Mouse (Mus musculus) spleen, adult 2 months (tissue): ENCODE data around the gene Fads2. TPM values are rescaled to one million over a fixed set of nuclear protein-coding genes. Genes with fewer than 3 reads are reported as not detected.

Experiments used
- DNase-seq, 2 experiments: peaks; one replicate each; pipeline versions ENCODE4 v3.0.0 to v3.0.0-alpha.2; 2012 to 2021; ENCODE audit warnings: low spot score in 2 of 2, low read depth in 1 of 2
- H3K27ac ChIP-seq: fragments of 200-500 bp; 2 replicates; pipeline ENCODE4 v1.5.1; 2012; ENCODE audit warnings: low read length, inconsistent platforms; ENCODE audit not compliant: insufficient read depth
- H3K27me3 ChIP-seq: fragments of 200-500 bp; 2 replicates; pipeline ENCODE4 v1.6.1; 2012; ENCODE audit warnings: mild to moderate bottlenecking, moderate library complexity, low read length, inconsistent platforms; ENCODE audit not compliant: control insufficient read depth, insufficient read depth
- H3K36me3 ChIP-seq: fragments of 200-500 bp; 2 replicates; pipeline ENCODE4 v1.6.1; 2012; ENCODE audit warnings: mild to moderate bottlenecking, low read length, inconsistent platforms; ENCODE audit not compliant: control insufficient read depth, insufficient read depth
- H3K4me1 ChIP-seq: fragments of 200-500 bp; 2 replicates; pipeline ENCODE4 v1.6.1; 2011; ENCODE audit warnings: inconsistent platforms; ENCODE audit not compliant: control insufficient read depth, insufficient read depth, insufficient read length
- H3K4me3 ChIP-seq: fragments of 200-500 bp; 2 replicates; pipeline ENCODE4 v1.5.1; 2011; ENCODE audit warnings: mild to moderate bottlenecking, inconsistent platforms; ENCODE audit not compliant: insufficient read depth, insufficient read length; ENCODE audit errors: extremely low read depth
- CTCF ChIP-seq: fragments of 200-500 bp; IDR thresholded peaks from 2 replicates; pipeline ENCODE4 v1.5.1; 2011; ENCODE audit warnings: mild to moderate bottlenecking, inconsistent platforms; ENCODE audit not compliant: insufficient read depth, insufficient read length, insufficient replicate concordance; ENCODE audit errors: extremely low read depth
- POLR2A ChIP-seq: fragments of 200-500 bp; IDR thresholded peaks from 2 replicates; pipeline ENCODE4 v1.6.1; 2011; ENCODE audit warnings: low read depth, low read length, inconsistent platforms
- WGBS: fragments of 180-500 bp; shearing (Covaris S2); methylation state at CpG from one replicate; pipeline ENCODE4 v1.1.7; 2018; 5-methylcytosine and 5-hydroxymethylcytosine counted together
- polyA plus RNA-seq: library from polyadenylated mRNA; depleted of rRNA; stranded (reverse); fragments of >200 nt; gene quantifications from 2 replicates; pipeline ENCODE4 v1.2.3, GENCODE M21; 2012

The Fads2 gene
- polyA plus RNA-seq, 1 experiment = 9.6 TPM

DNA sequence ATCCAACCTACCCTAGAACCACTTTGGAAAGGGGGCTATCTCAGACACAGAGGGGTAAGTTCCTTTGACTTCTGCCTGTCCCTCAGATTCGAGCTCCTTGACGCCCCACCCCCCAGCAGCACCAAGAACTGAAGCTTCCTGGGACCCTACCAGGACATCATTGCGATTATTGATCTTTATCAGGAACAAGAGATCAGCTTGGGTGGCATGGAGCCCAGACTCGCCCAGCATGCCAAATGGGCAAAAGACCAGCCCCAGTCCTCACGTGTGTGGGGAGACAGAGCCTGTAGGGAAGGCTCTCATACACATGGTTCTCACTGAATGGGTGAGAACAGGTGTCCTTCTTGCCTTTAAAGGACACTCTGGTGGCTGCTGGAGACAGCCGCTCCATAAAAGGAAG lies 2.7 kb upstream of the Fads2 start:
- H3K27ac ChIP-seq = no peak overlapping the region
- H3K4me1 ChIP-seq = peaks cover 7% of the 10 kb centered on the region
- no peak for DNase-seq
- H3K27me3 ChIP-seq = peaks cover 3% of the 10 kb centered on the region; the same call in 1 of the 2 replicates
- no peak for TF ChIP-seq CTCF
- TF ChIP-seq POLR2A = no peak
- H3K36me3 ChIP-seq = no peaks in the 10 kb centered on the region
- 85% methylated on average over 6 of the region's 6 CpGs for WGBS
- no peak overlapping the region for H3K4me3 ChIP-seq

DNA sequence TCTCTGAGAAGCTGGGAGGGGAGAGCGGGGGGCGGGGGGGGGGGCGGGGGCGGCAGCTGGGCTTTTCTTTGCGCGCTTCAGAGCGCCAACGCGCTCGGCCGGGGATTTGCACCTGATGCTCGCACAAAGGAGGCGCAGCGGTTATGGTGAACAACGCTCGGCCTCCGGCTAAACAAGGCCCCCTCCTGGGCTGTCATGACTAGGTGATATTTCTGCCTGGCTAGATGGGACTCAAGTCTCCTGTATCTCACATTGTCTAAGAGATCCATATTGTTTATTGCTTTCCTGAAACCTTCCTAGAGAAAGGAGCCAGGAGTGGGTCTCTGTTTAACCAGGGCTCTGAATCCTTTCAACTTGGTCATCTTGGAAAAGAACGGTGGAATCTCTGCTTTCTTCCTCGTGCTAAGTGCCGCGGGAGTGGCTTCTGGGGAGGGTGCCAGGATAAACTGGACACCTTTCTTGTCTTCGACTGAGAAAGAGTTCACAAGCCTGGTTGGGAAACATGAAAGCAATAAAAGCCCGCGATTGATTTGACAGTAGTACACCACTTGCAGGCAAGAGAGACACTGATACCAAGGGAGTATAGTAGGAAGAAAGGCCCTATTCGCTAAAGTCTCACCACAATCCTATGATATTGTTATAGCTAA lies 631 bp upstream of the Fads2 start:
- WGBS = 13% methylated on average over 25 of the region's 25 CpGs
- H3K4me1 ChIP-seq = peaks cover 7% of the 10 kb centered on the region
- H3K27me3 ChIP-seq = peaks cover 3% of the 10 kb centered on the region; the same call in 1 of the 2 replicates
- H3K4me3 ChIP-seq = peak overlapping the region; percentile 61
- no peak overlapping the region for H3K27ac ChIP-seq
- no peak for DNase-seq
- TF ChIP-seq CTCF = no peak
- no peak for TF ChIP-seq POLR2A
- no peaks in the 10 kb centered on the region for H3K36me3 ChIP-seq

DNA sequence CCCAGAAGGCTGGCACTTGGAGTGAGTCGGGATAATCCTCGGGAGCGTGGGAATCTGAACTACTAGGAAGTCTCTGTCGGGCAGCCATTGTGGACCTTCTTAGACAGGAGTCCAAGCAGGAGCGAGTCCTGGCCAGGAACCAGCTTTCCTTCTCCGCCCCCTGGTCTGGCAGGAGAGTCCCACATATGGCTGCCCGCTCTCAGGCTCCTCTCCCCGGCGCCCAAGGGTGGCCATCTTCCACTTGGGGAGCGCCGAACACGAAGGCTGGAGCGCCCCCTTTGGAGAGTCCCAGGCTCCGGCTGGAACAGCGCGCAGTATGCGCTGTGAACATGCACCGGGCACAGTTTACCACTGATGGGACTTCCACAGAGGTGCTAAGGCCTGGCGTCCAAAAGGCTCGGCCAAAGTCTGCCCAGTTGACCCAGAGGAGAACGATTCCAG lies 895 bp downstream of the Fads2 start:
- Histone ChIP-seq H3K4me3 (peak overlapping the region; percentile 61; the same call in 1 of the 2 replicates), H3K27ac (no peak overlapping the region), H3K4me1 (peaks cover 7% of the 10 kb centered on the region), H3K27me3 (peaks cover 3% of the 10 kb centered on the region; the same call in 1 of the 2 replicates), H3K36me3 (no peaks in the 10 kb centered on the region)
- WGBS = 2% methylated on average over 21 of the region's 21 CpGs
- peak in 1 of 2 experiments; percentile 33 for DNase-seq
- no peak for TF ChIP-seq POLR2A
- peak; percentile 10; the same call in 1 of the 2 replicates for TF ChIP-seq CTCF

DNA sequence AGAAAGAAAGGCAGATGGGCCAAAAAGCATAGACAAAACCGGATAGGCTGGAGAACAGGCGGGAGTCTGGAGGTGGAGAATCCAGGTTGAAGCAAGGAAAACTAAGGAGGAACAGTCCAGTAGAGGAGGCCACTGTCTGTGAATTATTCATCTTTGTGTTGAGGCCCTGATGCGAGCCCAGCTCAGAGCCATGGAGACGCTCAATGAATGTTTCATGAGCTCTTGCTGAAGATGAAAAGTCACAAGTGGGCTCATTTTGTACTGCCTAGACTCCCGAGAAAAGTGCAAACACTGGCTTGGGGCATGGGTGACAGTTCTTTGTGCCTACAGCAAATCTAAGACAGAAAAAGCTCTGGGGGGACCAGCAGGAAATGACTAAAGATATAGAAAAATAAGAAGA lies 3.7 kb downstream of the Fads2 start:
- TF ChIP-seq CTCF = no peak
- TF ChIP-seq POLR2A = no peak
- Histone ChIP-seq H3K4me1 (peaks cover 7% of the 10 kb centered on the region), H3K27me3 (peaks cover 3% of the 10 kb centered on the region; the same call in 1 of the 2 replicates), H3K27ac (no peak overlapping the region), H3K4me3 (no peak overlapping the region), H3K36me3 (no peaks in the 10 kb centered on the region)
- WGBS = 92% methylated on average over 5 of the region's 5 CpGs
- no peak for DNase-seq

DNA sequence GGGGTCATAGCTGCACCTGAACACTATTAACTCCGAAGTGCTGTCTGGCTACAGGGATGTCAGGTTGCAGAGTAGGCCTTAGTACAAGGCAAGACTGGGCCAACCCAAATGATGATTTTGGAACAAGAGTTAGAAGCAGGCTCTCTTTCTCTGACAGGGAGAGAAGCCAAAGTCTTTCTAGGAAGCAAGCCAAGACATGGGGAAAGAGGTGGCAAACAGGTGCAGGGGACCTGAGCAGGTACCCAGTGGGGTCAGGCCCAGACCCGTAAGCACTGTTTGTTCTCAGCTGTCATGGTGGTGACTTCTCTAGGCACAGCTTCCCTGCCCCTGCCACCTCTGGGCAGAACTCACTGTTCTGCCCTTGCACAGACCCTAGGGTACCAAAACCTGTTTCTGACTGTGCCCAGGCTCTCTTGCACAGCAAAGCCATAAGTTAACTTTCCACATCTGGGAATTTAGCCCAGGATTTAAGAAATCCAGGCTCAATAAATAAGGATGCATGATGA lies 5.1 kb downstream of the Fads2 start:
- Histone ChIP-seq H3K4me3 (no peak overlapping the region), H3K27me3 (peaks cover 1% of the 10 kb centered on the region; the same call in 1 of the 2 replicates), H3K4me1 (peaks cover 7% of the 10 kb centered on the region), H3K36me3 (no peaks in the 10 kb centered on the region), H3K27ac (no peak overlapping the region)
- no peak for TF ChIP-seq CTCF
- TF ChIP-seq POLR2A = no peak
- no peak for DNase-seq
- WGBS = 90% methylated on average over 2 of the region's 2 CpGs

DNA sequence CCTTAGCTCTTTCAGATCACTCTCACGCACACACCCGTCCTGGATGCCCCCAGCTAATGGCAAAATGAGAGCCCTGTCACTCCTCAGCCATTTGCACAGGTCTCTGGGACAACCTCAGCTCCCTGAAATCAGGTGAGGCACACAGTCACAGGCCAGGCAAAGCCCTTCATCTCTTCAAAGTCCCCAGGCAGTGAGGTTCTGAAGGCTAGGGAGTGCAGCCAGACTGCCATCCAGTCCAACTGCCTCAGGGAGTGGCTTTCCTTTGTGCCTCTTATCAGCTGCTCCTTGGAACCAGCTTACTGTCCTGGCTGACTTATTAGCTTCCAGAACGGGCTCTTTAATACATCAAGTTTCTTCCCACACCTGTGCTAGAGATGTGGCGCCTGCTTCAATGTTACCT lies 6.9 kb downstream of the Fads2 start:
- no peak for DNase-seq
- WGBS = 78% methylated on average over 4 of the region's 4 CpGs
- no peaks in the 10 kb centered on the region for H3K27me3 ChIP-seq
- no peak for TF ChIP-seq CTCF
- TF ChIP-seq POLR2A = no peak
- no peaks in the 10 kb centered on the region for H3K4me1 ChIP-seq
- no peaks in the 10 kb centered on the region for H3K36me3 ChIP-seq
- H3K4me3 ChIP-seq = no peak overlapping the region
- H3K27ac ChIP-seq = no peak overlapping the region

DNA sequence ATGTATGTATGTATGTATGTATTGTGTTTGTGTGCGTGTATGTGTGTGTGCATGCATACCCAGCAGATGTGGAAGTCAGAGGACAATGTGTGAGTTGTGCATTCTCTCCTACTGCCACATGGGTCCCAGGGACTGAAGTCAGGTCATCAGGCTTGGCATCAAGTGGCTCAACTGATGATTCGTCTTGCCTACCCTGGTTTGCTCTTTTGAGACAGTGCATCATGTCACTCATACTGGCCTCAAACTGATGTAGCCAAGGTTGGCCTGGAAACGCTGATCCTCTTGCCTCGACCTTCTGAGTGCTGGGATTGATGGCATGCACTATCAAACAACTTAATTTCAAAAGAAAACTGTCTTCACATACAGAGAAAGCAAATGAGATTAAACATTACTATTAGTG lies 7.7 kb downstream of the Fads2 start:
- H3K36me3 ChIP-seq = no peaks in the 10 kb centered on the region

More for the DNA sequence above, 7.7 kb downstream of the Fads2 start:
- no peak for DNase-seq
- TF ChIP-seq POLR2A (no peak), CTCF (no peak)
- H3K27ac ChIP-seq = no peak overlapping the region
- no peaks in the 10 kb centered on the region for H3K27me3 ChIP-seq
- 94% methylated on average over 4 of the region's 4 CpGs for WGBS
- no peak overlapping the region for H3K4me3 ChIP-seq
- H3K4me1 ChIP-seq = no peaks in the 10 kb centered on the region
